Mouse (Mus musculus) gastrocnemius, postnatal 10 days (tissue): ENCODE measurements around the gene Itpr2. TPM values are rescaled to one million over a fixed set of nuclear protein-coding genes. Genes with fewer than 3 reads are reported as not detected.

Source experiments
- DNase-seq: peaks from one replicate; pipeline ENCODE4 v3.0.0; 2021; ENCODE audit warnings: mixed read lengths
- total RNA-seq, 2 experiments: library from RNA; stranded (reverse); gene quantifications; 2 replicates each; pipeline ENCODE4 v1.2.3; 2021

The Itpr2 gene
- total RNA-seq, 2 experiments from 2014 or later: 9.9 to 13.5 TPM

DNA sequence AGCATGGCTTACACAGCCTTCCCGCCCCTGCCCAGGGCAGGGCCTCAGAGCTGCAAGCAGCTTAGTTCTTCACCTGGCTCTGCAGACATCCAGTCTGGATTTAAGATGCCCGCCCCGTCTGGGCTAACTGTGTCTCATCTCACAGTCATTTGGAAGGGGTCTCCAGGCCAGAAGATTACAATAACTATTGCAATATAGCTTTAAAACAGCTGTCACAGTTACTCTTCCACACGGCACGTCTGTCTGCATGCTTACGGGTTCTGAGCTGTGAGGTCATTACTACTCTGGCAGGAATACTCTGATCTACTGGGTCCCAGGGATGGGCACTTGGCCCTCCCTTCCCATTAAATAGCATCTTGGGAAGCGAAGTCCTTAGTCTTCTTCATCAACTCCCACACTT, 393.3 kb downstream of the Itpr2 start:
- DNase-seq: no peak

GRCm38 (mm10) chr6:146107117-146107832, 394.7 kb downstream of the Itpr2 start:
- no peak for DNase-seq

DNA sequence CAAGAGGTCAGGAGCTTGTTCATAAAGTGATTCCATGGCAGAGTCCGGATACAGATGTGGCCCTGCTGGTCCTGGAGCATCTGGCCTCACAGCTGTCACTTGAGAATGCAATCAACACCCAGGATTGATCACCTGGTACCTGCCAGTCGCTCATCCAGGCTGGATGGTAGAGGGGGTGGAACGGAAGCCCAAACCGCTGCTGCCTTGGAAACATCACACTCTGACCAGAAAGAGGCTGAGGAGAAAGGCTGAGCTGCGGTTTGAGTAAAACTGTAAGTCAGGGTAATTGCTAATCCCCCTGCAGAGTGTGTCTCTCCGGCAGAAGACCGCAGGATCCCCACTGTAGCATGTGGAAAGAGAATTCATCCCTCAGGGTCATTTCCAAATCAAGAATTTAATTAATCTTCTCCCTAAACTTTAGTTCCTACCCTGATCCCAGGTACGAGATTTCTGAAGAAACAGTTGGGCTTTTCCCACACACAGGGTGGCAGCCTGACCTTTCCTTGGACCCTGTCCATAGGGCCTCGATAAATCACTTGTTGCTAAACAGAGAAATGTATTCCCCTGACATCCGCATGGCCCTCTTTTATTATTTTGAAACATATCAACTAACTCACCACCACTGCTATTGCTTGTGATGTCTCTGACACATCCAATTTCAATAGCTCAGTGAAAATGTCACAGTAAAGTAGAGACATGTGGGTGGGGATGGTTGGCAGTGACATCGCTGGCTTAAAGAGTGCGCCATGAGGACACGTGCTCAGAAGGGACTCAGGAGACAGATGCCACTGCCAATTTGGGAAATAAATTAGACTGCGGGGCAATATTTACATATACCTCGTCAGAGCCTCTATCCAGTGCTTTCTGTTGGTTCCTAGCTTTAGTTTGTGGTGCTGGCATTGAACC, 418.7 kb downstream of the Itpr2 start:
- no peak for DNase-seq

GRCm38 (mm10) chr6:146082476-146082875, 419.5 kb downstream of the Itpr2 start:
- DNase-seq: no peak

GRCm38 (mm10) chr6:146081578-146081977, 420.4 kb downstream of the Itpr2 start:
- no peak for DNase-seq

- DNase-seq: no peak
Observed at GRCm38 (mm10) chr6:146080546-146081512, 421.2 kb downstream of the Itpr2 start.

GRCm38 (mm10) chr6:146079734-146080443, 422.1 kb downstream of the Itpr2 start:
- no peak for DNase-seq

DNA sequence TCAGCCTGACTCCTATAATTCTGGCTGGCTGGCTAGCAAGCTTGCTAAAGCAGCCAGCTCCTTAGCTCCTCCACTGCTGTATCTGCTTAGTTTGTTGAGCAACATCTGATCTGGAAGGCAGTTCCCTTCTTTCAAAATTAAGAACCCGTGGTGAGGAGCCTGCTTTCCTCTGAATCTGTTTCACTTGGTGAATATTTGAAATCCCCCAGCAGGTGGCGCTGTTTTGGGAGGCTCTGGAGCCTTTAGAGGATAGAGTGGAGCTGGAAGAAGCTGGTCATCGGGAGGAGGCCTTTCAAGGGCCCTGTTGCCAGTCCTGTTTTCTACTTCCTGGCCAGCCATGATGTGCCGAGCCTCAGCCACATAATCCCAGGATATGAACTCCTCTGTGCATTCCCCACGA, 422.8 kb downstream of the Itpr2 start:
- DNase-seq: peak; percentile 88

GRCm38 (mm10) chr6:146078136-146078535, 423.9 kb downstream of the Itpr2 start:
- DNase-seq: no peak

DNA sequence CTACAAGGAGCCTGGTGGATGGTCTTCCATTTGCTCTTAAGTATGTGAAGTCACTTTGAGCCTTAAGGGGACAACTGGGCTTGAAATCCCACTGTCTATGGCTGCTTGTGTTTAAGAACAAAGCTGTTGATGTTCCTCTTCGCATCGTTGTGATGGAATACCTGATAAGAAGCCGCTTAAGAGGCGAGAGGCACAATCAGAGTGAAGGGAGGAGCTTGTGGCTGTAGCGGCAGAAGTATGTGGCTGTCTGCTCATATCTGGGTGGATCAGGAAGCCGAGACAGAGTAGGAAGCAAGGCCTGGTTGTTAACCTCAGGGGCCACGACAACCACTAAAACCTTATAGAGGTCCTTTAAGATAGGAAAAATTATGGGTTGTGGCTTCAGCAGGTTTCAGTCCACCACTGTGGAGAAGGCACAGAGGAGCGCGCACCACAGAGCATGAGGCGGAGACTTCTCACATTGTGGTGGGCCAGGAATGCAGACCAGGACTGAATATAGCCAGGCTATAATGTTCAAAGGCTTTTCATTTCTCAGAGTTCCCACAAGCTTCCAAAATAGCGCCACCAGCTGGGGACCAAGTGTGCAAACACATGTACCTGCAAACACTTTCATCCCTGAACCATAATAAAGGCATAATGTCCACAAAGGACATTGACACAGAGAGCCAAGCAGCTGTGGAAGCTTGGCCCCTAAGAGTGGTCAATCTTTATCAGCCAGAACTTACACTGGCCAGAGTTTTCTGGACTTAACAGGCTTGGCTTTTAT, 424.7 kb downstream of the Itpr2 start:
- no peak for DNase-seq

- no peak for DNase-seq
Observed at GRCm38 (mm10) chr6:146072842-146073241, 429.2 kb downstream of the Itpr2 start.

- no peak for DNase-seq
Observed at GRCm38 (mm10) chr6:146071883-146072282, 430.1 kb downstream of the Itpr2 start.

Other genes with a start within 250 kb of the Itpr2 start
- 10 to 100 TPM; 49.6 to 50.3 TPM for gene Fgfr1op2, start 75.0 kb upstream of the Itpr2 start, total RNA-seq
- 10 to 100 TPM; 16.0 to 19.3 TPM for gene Ints13, start 75.6 kb upstream of the Itpr2 start, total RNA-seq
- gene Med21, start 140.3 kb upstream of the Itpr2 start, total RNA-seq: 10 to 100 TPM; 46.3 to 52.4 TPM
- 10 to 100 TPM; 19.6 to 22.7 TPM for gene Tm7sf3, start 140.6 kb upstream of the Itpr2 start, total RNA-seq
- 1 to 10 TPM; 8.3 to 9.5 TPM for gene Stk38l, start 222.8 kb upstream of the Itpr2 start, total RNA-seq